Mouse (Mus musculus) 416B (cell line): ENCODE measurements around the gene Arl13a.
"Not testable (repeated sequence)": the region's sequence is repeated elsewhere in the genome, so short reads cannot be mapped to it uniquely, and the experiment has no call there.

Source experiments
- DNase-seq: peaks from one replicate; pipeline ENCODE4 v3.0.0; 2011; ENCODE audit warnings: low read depth

Gene Arl13a

DNA sequence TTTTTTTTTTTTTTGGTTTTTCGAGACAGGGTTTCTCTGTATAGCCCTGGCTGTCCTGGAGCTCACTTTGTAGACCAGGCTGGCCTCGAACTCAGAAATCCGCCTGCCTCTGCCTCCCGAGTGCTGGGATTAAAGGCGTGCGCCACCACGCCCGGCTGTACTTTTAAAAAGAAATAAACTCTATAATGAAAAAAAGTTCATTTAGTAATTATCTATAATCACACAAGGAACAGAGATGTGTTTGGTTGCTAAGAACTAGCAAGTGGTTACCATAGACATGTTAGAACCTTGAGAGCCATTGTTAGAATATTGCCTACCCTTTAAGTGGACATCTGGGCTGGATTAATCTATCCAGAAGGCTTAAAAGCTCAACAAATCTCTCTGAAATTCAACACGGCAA, at the start of gene Arl13a:
TSS of gene Arl13a (plus strand) at position 301 of the 400 bp plus-strand sequence.
- DNase-seq = not testable (repeated sequence)

DNA sequence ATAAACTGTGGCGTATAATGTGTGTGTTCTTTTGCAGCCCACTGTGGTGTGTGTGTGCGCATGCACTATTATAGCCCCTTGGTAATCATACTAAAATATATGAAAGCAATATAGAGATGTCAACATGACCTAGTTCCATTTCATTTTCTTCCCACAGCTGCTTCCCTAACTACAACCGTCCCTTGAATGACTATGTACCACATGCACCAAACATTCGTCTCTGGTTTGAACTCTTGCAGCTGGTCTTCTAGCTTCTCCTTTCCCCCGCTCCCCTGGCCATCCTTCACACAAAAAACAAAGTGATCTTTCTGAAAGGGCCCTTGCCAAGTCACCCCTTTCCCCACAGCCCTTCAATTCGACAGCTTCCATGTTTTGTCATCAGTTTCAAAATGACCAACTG, 47.3 kb upstream of the Arl13a start:
- no peak for DNase-seq

DNA sequence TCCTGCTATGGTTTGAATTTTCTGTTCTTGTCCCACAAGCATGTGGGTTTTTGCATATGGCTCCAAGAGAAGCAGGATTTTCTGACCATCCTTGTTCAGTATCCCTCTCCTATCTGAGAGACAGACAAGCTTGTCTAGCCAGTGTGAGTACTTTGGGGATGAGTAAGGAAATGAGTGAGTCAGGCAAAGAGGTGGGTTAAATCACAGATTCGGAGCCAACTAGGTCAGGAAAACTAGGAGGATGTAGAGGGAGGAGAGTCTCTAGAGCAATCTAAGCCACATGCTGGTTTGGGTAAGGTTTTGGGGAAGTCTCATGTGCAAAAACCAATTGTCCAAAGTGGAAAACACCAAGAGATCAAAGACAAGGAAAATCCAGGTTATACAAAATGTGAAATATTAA, 45.8 kb upstream of the Arl13a start:
- no peak for DNase-seq

DNA sequence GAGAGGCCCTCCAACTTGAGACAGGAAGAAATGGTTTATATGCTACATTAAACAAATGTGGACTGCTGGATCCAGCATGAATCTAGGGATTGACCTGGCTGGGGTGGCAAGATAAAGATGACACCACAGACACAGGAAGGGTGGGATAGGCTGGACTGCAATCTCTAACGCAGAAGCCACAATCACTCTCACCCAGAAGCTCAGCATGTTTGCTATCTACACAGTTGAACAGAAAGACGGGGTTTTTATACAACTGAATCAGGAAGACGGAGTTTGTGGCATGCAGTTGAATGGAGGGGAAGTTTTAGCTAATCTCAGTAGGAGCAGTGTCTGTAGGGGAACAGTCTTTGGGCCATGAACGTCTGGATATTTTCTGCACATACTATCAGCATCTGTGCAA, 45.3 kb upstream of the Arl13a start:
- DNase-seq = no peak

DNA sequence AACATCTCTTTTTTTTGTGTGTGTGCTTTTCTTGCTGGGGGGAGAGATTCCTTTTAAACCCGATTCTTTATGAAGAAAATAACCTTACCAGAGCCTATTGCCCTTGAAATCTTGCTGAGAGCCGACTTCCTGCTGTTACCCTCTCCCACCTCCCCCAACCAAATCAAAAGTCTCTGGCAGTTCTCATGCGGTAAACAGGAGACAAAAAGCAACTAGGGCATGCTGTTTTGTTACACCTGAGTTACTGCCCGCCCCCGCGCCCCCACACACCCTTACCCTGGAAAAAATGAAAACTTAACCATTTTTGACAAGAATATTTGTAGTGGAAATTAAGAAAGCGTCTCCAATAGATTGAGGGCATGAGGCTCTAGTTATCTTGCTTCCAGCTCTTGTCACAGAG, 29.1 kb upstream of the Arl13a start:
- DNase-seq = no peak

DNA sequence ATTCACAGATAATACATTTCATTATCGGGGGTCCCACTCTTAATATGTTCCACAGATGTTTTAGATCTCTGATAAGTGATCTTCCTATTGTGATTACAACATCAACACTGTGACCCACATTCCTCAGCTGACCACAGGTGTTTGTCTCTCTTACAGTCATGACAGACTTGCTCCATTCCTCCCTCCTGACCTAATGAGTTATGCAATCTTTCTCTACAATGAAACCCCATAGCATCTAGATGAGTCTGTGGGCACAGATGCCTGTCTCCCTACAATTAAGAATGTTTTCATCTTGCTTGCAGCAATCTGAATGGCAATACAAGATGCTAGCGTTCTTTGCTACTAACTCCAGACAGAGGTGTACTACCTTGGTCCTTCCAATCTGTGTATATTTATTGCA, 26.9 kb upstream of the Arl13a start:
- peak; percentile 64 for DNase-seq

DNA sequence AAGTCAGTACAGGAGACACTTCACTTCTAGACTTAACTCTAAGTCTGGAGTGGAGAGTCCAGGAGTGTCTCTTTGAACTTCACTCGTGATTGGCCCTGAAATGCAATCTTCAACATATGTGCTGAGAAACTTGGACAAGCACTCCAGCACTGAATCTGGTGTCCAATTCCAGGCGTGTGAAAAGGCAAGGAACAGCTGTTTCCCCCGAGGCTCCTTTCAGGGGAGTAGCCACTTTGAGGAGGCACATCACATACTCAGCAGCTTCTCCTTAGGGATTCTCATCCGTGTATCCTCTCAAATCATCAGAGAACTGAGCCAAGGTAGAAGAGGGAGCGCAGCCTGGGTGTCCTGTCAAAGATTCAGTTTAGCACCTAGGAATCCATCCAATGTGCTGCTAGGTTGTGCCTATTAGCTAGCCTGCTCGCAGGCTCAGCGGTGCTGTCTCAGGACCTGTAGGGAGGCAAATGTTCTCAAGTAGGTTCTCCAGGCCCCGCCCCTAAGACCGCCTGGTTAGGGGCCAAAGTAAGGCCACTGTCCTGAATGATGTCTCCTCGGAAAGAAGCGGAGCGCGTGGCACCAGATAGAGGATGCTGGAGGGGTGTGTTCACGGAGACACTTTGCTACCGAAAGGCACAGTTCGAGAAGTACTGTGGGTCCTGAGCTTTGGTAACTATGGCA, 25.1 kb upstream of the Arl13a start, which contains the start of gene Xkrx:
TSS of gene Xkrx (minus strand) at position 34 of the 678 bp plus-strand sequence.
- DNase-seq = no peak

DNA sequence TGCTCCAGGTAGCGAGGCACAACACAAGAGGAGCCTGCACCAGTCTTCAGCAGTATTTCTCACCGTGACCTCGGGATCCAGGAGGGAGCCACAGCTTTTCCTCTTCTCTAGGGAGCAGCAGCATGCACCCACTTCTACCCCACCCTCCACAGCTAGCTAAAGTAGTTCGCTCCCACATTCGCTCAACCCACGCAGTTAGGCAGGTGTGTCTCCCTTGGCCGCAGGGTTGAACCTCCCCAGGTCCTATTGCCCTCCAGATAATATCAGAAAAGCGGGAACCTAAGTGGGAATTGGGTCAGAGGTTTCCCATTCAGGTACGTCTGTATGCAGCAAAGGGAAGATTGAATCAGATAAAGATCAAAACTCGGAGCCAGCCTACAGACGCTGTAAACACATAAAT, 24.5 kb upstream of the Arl13a start:
- DNase-seq = no peak

DNA sequence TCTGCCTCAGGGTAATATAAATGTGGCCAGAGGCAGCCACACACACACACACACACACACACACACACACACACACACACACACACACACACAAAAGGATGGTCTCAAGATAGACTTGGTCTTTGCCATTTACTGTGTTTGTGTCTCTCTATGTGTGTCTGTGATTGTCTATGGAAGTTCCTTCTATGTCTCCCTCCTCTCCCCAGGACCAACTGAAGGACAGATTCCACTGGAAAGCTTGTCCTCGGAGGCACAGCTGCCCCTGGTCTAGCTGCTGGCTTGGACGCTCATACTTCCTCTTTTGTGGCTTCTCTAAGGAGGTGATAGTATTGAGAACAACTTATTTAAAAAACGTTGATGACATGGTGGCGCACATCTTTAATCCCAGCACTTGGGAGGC, 23.8 kb upstream of the Arl13a start:
- peak; percentile 75 for DNase-seq

DNA sequence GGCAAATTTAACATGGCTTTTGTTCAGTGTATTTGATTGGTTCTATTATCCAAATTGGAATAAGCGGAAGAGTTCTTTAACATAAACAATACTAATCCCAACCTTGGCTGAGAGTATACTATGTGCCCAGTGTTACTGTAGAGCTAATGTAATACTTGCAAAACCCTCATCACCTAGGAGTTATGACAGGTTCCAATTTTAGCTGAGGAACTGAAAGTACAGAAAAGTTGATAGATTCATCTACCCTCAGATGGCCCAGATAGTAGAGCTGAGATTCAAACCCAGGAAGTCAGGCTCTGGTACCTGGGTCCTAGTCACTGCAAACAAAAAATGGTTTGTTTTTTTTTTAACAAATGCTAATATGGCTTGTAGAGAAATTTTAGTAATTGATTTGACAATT, 16.7 kb upstream of the Arl13a start:
- DNase-seq = no peak

DNA sequence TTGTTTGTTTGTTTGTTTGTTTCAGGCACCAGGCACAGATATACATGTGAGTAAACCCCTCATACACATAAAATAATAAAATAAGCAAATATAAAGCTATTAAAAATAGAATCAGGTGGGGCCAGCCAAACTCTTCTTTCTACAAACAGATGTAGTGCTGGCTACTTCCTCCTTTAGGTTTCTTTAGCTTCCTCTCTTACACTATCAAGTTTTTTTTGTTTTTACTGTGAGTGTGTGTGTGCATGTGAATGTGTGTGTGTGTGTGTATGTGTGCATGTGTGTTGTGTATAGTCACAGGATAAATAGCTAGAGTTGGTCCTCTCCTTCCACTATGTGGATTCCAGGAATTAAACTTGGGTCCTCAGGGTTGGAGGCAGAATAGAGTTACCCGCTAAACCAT, 12.6 kb upstream of the Arl13a start:
- no peak for DNase-seq

DNA sequence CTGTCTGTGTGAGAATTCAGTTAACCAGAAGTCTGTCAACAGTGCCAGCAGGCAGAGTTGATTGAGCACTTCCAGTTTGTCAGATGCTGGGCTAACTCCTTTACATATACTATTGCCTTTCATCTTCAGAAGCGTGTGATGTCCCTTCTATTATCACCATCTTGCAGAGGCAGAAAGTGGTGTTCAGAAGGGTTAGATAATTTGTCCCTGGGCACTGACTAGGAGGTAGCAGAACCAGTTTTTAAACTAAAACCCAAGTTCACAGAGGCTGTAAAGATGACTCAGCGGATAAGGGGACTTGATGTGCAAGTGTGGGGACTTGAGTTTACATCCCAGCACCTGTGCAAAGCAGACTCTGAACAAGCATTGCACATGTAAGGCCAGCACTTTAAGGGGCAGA, 21.2 kb downstream of the Arl13a start:
- no peak for DNase-seq

DNA sequence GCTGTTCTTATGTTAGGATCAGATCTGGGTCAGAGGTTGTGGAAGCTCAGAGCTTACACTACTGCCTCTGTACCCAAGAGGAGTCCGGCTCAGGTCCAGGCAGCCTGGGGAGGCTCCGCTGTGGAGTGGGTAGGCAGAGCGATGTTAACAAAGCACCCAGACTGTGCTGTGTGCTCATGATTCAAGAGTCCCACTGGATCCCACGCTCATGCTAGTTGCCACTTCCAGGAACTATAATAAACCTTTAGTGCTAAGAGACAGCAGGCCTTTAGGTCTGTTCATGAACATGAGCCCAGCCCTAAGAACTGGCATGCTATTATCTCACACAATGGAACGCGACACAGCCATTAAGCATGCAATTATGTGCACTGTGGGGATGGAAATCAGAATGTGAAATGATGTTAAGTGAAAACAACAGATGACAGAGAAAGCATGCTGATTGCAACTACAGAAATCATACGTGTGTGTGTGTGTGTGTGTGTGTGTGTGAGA, 23.9 kb downstream of the Arl13a start:
- no peak for DNase-seq

DNA sequence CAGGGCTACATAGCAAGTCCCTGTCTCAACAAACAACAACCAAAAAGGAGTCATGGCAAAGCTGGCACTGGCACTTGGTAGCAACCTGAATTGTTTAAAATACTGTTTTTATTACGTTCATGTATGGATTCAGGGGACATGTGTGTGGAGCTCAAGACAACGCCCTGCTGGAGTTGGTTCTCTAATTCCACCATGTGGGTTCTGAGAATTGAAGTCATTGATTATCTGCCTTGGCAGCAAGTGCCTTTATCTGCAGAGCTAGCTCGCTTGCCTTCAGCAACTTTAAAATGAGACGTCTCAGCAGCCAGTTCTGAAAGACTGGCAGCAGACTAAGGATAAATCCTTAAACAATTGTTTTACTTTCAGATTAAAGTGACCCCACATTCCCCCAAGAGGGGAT, 30.9 kb downstream of the Arl13a start:
- DNase-seq = no peak

DNA sequence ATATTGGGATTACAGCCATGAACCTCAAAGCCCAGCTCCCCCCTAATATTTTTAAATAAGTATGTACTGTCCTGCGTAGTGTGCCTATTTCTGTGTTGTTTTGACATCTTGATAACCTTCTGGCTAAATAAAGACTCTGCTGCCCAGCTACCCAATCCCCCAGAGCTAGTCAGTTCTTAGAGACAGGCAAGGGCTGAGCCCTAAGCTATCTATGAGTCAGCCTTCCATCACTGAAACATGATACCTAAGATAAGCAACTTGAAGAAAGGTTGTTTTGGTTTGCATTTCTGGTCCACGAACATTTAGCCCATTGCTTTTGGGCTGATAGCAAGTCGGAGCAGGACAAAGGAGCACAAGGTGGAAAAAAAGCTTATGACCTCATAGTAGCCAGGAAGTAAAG, 33.3 kb downstream of the Arl13a start:
- DNase-seq = peak; percentile 81

DNA sequence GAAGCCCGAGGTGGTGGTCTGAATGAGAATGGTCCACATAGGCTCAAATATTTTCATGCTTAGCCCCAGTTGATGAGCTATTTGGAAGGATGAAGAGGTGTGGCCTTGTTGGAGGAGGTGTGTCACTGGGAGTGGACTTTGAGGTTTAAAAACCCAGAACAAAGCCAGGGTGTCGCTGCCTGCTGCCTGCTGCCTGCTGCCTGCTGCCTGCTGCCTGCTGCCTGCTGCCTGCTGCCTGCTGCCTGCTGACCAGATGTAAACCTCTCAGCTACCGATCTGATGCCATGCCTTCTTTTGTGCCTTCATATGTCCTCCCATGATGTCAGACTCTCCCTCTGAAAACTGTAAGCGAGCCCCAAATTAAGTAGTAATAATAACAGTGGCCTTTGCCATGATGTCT, 34.6 kb downstream of the Arl13a start, which contains the start of gene Nox1:
TSS of gene Nox1 (minus strand) at position 101 of the 400 bp plus-strand sequence.
- no peak for DNase-seq

DNA sequence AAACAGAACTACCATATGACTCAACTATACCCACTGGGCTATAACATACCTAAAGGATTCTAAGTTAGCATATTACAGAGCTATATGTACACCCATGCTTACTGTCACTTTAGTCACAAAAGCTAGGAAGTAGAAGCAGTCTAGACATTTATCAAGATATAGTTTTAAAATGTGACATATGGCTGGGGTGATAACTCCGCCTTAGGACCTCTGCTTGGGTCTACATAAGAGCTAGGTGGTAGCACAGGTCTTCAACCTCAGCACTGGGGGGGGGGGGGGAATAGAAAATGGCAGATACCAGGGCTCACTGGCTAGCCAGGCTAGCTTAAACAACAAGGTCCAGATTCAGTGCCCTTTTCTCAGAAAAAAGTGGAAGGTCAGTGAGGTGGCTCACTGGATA, 45.7 kb downstream of the Arl13a start:
- DNase-seq = no peak

DNA sequence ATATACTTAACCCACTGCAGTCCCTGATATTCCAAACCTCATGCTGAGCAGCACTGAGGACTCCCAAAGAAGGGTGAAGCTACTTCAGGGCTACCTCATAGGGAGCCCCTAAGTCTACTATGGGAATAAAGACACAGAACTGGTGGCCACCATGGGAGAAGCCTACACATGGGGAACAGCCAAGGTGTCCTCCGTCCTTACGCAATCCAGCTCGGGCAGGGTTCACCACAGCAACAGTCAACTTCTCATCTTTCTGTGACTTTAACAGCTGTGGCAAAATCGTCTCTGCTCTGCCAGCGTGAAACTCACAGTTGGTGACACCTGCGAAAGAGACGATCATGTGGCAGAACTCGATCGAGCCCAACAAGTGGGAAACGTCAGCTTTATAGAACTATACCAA, 51.0 kb downstream of the Arl13a start:
- DNase-seq = peak; percentile 7

DNA sequence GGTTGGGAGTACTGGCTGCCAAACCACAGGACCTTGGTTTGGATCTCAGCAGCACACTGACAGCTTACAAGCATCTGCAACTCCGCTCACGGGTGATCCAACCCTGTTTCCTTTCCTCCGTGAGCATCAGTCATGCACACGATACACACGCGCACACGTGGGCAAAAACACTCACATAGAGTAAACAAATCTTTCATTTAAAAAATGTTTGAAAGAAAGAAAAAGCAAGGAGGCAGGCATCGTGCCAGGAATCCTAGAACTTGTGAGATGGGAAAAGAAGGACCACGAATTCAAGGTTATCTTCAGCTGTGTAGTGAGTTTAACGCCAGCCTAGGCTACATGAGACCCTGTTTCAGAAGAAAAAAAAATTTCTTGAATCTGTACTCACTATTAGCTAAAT, 58.6 kb downstream of the Arl13a start:
- DNase-seq = no peak

DNA sequence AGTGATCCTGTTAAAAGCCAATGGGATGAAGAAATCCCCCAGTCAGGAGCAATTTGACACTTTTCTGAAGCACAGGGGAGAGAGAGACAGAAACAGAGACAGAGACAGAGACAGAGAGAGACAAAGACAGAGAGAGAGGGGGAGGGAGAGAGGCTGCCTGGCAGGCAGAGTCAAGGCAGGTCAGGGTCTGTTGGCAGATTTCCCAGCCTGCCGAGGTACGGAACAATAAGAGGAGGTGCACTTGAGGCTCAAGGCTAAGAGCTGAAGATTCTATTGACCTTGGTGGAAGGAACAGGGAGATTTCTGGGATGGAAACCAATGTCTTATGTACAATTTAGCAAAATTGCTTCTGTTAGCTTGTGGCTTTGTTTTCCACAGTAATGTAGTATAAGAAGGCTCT, 60.9 kb downstream of the Arl13a start:
- no peak for DNase-seq
